Mouse (Mus musculus) mesoderm, embryonic 11.5 days (tissue): ENCODE data around the gene Ralgps2.

ENCODE experiments used
- DNase-seq: peaks from one replicate; pipeline ENCODE4 v3.0.0-alpha.2; 2012; ENCODE audit warnings: low read depth, low spot score

Ralgps2 gene

GRCm38 (mm10) chr1:156955926-156956760, 16.7 kb upstream of the Ralgps2 start:
- DNase-seq, result no peak

- DNase-seq, result no peak
Measured at GRCm38 (mm10) chr1:156954216-156954615, 14.8 kb upstream of the Ralgps2 start.

GRCm38 (mm10) chr1:156950354-156950753, 10.9 kb upstream of the Ralgps2 start:
- no peak for DNase-seq

- DNase-seq, result no peak
Measured at GRCm38 (mm10) chr1:156940584-156940983, 1.2 kb upstream of the Ralgps2 start.

GRCm38 (mm10) chr1:156940142-156940522, 706 bp upstream of the Ralgps2 start:
- DNase-seq, result no peak

- peak; percentile 88 for DNase-seq
Measured at GRCm38 (mm10) chr1:156938705-156939242, 652 bp downstream of the Ralgps2 start.

- DNase-seq, result no peak
Measured at GRCm38 (mm10) chr1:156937436-156937835, 2.0 kb downstream of the Ralgps2 start.

- no peak for DNase-seq
Measured at GRCm38 (mm10) chr1:156933712-156934111, 5.7 kb downstream of the Ralgps2 start.

- no peak for DNase-seq
Measured at GRCm38 (mm10) chr1:156932036-156932774, 7.2 kb downstream of the Ralgps2 start.

GRCm38 (mm10) chr1:156931106-156931870, 8.1 kb downstream of the Ralgps2 start:
- no peak for DNase-seq

GRCm38 (mm10) chr1:156930263-156930662, 9.2 kb downstream of the Ralgps2 start:
- DNase-seq, result no peak

GRCm38 (mm10) chr1:156928255-156928654, 11.2 kb downstream of the Ralgps2 start:
- no peak for DNase-seq

- no peak for DNase-seq
Measured at GRCm38 (mm10) chr1:156923511-156923910, 15.9 kb downstream of the Ralgps2 start.

GRCm38 (mm10) chr1:156922921-156923320, 16.5 kb downstream of the Ralgps2 start:
- no peak for DNase-seq

GRCm38 (mm10) chr1:156921290-156921994, 18.0 kb downstream of the Ralgps2 start:
- no peak for DNase-seq

GRCm38 (mm10) chr1:156917460-156917859, 22.0 kb downstream of the Ralgps2 start:
- DNase-seq, result peak; percentile 83

- no peak for DNase-seq
Measured at GRCm38 (mm10) chr1:156916361-156916760, 23.1 kb downstream of the Ralgps2 start.

GRCm38 (mm10) chr1:156914942-156915341, 24.5 kb downstream of the Ralgps2 start:
- DNase-seq, result no peak

- DNase-seq, result no peak
Measured at GRCm38 (mm10) chr1:156913190-156913589, 26.2 kb downstream of the Ralgps2 start.

- DNase-seq, result no peak
Measured at GRCm38 (mm10) chr1:156910948-156911347, 28.5 kb downstream of the Ralgps2 start.

GRCm38 (mm10) chr1:156909866-156910265, 29.6 kb downstream of the Ralgps2 start:
- no peak for DNase-seq
